Mouse (Mus musculus) hindbrain, postnatal 0 days (tissue): Measurements from ENCODE around the gene Ctso. TPM values are rescaled to one million over a fixed set of nuclear protein-coding genes. Genes with fewer than 3 reads are reported as not detected.

Experiments used
- ATAC-seq: fragments of 200-750 bp; cut with Nextera tagmentation; 2 replicates; pipeline ENCODE4 v1.8.0; 2017; ENCODE audit warnings: mild to moderate bottlenecking, moderate TSS enrichment, moderate library complexity
- DNase-seq: peaks from one replicate; pipeline ENCODE4 v3.0.0-alpha.2; 2015; ENCODE audit warnings: low spot score
- H3K27ac ChIP-seq: fragments of 300-500 bp; sonication (generic); 2 replicates; pipeline ENCODE4 v1.5.1; 2014; ENCODE audit warnings: mild to moderate bottlenecking
- H3K27me3 ChIP-seq: fragments of 300-500 bp; sonication (generic); 2 replicates; pipeline ENCODE4 v1.6.1; 2014; ENCODE audit warnings: low read length, mixed read lengths; ENCODE audit not compliant: insufficient read depth
- H3K36me3 ChIP-seq: fragments of 300-500 bp; sonication (generic); 2 replicates; pipeline ENCODE4 v1.6.1; 2014; ENCODE audit warnings: low read length, mixed read lengths; ENCODE audit not compliant: insufficient read depth
- H3K4me1 ChIP-seq: fragments of 300-500 bp; sonication (generic); 2 replicates; pipeline ENCODE4 v1.6.1; 2014; ENCODE audit warnings: antibody characterized with exemption, low read length, mixed read lengths; ENCODE audit not compliant: insufficient read depth
- H3K4me2 ChIP-seq: fragments of 300-500 bp; sonication (generic); 2 replicates; pipeline ENCODE4 v1.6.1; 2014; ENCODE audit warnings: low read depth, mild to moderate bottlenecking, low read length, moderate library complexity, mixed read lengths
- H3K4me3 ChIP-seq: fragments of 300-500 bp; sonication (generic); 2 replicates; pipeline ENCODE4 v1.5.1; 2014; ENCODE audit warnings: low read length
- H3K9ac ChIP-seq: fragments of 300-500 bp; sonication (generic); replicated peaks from 2 replicates; pipeline ENCODE4 v1.6.1; 2014; ENCODE audit warnings: mild to moderate bottlenecking, low read length, moderate library complexity, mixed read lengths
- H3K9me3 ChIP-seq: fragments of 300-500 bp; sonication (generic); 2 replicates; pipeline ENCODE4 v1.6.1; 2016; ENCODE audit warnings: low read length, mixed read lengths
- CTCF ChIP-seq: IDR thresholded peaks from 2 replicates; pipeline ENCODE4 v1.5.1; 2016; ENCODE audit warnings: antibody characterized with exemption, control low read depth, low read depth
- WGBS: fragments of 180-500 bp; shearing (Covaris S2); extraction: QIAGEN DNeasy Blood & Tissue Kit; methylation state at CpG from one replicate; pipeline ENCODE4 v1.1.7; 2014; 5-methylcytosine and 5-hydroxymethylcytosine counted together
- polyA plus RNA-seq: library from polyadenylated mRNA; unstranded; fragments of >200 nt; fragmentation: Nextera tagmentation; extraction: Ambion mirVana; gene quantifications from 2 replicates; pipeline ENCODE4 v1.2.1, GENCODE M21; 2015
- total RNA-seq: library from RNA; depleted of rRNA; stranded (reverse); fragments of >200 nt; gene quantifications from 2 replicates; pipeline ENCODE4 v1.2.3, GENCODE M21; 2014

The Ctso gene
- total and polyA plus RNA-seq, 2 experiments from 2014 or later = 15.4 to 23.6 TPM

DNA sequence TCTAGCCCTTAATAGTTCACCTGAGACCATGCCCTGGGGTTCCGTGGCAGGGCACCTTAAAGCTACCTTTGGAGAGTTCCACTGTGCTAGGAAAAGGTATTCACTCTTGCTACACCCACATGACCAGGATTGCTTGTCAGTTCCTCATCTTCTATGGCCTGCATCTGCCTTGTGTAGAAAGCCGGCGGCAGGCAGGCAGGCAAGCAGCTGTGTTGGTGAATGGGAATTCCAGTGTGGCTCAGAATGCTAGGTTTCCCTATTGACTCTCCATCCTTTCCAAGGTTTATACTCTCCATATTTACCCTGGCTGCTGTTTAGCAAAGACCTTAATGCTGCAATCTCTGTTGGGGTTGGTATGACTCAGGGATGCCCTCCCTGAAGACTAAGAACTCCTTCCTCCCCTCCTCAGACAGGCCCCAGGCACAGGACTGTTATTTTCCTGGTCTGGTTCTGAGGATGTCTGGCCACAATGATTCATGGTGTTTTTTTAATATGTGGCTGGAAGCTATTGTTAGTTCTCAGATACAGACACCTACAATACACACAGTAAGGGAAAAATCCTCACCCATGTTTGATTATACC, 15.0 kb upstream of the Ctso start:
- no peaks in the 10 kb centered on the region for H3K4me1 ChIP-seq
- TF ChIP-seq CTCF = no peak
- DNase-seq (no peak), ATAC-seq (no peak)
- H3K4me3 ChIP-seq = no peak overlapping the region
- WGBS = 74% methylated on average over 3 of the region's 3 CpGs
- H3K4me2 ChIP-seq = no peak overlapping the region
- H3K27ac ChIP-seq = peak overlapping the region; percentile 20; the same call in 1 of the 2 replicates
- no peaks in the 10 kb centered on the region for H3K36me3 ChIP-seq
- no peaks in the 10 kb centered on the region for H3K27me3 ChIP-seq
- H3K9me3 ChIP-seq = no peaks in the 10 kb centered on the region
- H3K9ac ChIP-seq = no peak overlapping the region

DNA sequence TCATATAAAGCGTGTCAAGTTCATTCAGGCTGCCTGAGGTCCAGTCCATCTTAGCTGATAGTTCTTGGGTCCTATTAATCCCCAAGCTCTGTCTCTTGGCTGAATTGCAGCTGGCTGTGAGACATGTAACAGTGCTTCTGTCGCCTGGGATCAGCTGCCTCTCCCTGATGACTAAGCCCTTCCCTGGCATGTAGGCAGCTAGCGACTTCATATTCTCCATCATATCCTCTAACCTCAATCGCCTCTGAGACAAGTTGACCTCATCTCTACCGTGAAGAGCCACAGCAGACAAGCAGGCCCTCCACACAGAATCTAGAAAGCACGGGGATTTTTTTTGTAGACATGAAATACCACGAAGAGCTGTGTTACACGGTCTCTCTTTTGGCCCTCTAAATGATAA, 14.2 kb upstream of the Ctso start:
- DNase-seq (no peak), ATAC-seq (no peak)
- Histone ChIP-seq H3K9me3 (no peaks in the 10 kb centered on the region), H3K4me2 (no peak overlapping the region), H3K4me3 (no peak overlapping the region), H3K27ac (no peak overlapping the region), H3K36me3 (no peaks in the 10 kb centered on the region), H3K27me3 (no peaks in the 10 kb centered on the region), H3K4me1 (no peaks in the 10 kb centered on the region), H3K9ac (no peak overlapping the region)
- WGBS = 76% methylated on average over 8 of the region's 8 CpGs
- no peak for TF ChIP-seq CTCF

DNA sequence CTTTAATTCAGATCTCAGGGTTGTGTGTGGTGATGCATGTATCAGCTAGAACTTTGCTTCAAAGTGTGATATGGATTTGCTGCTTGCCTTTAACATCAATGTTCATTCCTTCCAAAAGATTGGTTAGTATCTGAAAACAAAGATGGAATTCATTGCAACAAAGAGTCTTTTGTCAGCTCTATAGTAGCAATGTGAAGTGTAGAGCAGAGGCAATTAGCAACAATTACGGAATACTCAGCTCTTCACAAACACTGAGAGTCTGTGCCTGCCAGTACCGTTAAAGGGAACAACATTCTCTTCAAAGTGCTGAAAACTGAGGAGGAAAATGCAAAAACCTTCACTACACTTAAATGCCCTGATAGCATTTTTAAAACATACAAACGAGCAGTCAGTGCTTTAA, 12.7 kb upstream of the Ctso start:
- no peak for TF ChIP-seq CTCF
- Histone ChIP-seq H3K27me3 (no peaks in the 10 kb centered on the region), H3K4me2 (no peak overlapping the region), H3K4me3 (no peak overlapping the region), H3K9me3 (no peaks in the 10 kb centered on the region), H3K36me3 (no peaks in the 10 kb centered on the region), H3K9ac (no peak overlapping the region), H3K27ac (no peak overlapping the region), H3K4me1 (no peaks in the 10 kb centered on the region)
- no peak for DNase-seq
- WGBS = 44% methylated on average over 3 of the region's 3 CpGs
- no peak for ATAC-seq

DNA sequence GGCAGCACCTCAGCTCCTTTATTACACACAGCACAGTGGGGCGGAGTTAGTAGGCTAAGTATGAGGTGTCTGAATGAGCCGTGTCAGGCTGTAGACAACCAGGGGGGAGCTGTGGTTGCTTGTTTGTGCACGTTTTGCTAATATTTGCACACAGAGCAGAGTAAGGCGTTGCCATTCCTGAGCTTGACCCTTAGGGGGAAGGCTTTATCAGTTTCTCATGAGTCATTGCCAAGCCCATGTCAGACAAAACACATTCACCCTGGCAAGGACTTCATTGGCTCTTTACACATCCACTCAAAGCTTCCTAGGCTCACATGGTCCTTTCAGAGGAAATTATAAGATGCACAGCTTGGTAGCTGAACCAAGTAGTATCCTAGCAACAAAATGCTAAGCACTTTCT, 9.5 kb upstream of the Ctso start:
- DNase-seq = peak; percentile 63
- H3K36me3 ChIP-seq = no peaks in the 10 kb centered on the region
- 28% methylated on average over 4 of the region's 4 CpGs for WGBS
- H3K4me2 ChIP-seq = no peak overlapping the region
- no peak overlapping the region for H3K9ac ChIP-seq
- H3K9me3 ChIP-seq = no peaks in the 10 kb centered on the region
- no peak overlapping the region for H3K4me3 ChIP-seq
- H3K27me3 ChIP-seq = no peaks in the 10 kb centered on the region
- no peaks in the 10 kb centered on the region for H3K4me1 ChIP-seq
- peak; percentile 86 for ATAC-seq
- TF ChIP-seq CTCF = peak; percentile 29; the same call in 1 of the 2 replicates
- H3K27ac ChIP-seq = peak overlapping the region; percentile 12; the same call in 1 of the 2 replicates

GRCm38 (mm10) chr3:81924931-81925330, 7.5 kb upstream of the Ctso start:
- no peak overlapping the region for H3K27ac ChIP-seq
- no peaks in the 10 kb centered on the region for H3K9me3 ChIP-seq
- no peak overlapping the region for H3K9ac ChIP-seq
- no peaks in the 10 kb centered on the region for H3K4me1 ChIP-seq
- no peaks in the 10 kb centered on the region for H3K36me3 ChIP-seq
- ATAC-seq (no peak), DNase-seq (peak; percentile 90)
- TF ChIP-seq CTCF = peak; percentile 81
- no peak overlapping the region for H3K4me2 ChIP-seq
- 2% methylated on average over 1 of the region's 1 CpGs for WGBS
- no peak overlapping the region for H3K4me3 ChIP-seq
- no peaks in the 10 kb centered on the region for H3K27me3 ChIP-seq

DNA sequence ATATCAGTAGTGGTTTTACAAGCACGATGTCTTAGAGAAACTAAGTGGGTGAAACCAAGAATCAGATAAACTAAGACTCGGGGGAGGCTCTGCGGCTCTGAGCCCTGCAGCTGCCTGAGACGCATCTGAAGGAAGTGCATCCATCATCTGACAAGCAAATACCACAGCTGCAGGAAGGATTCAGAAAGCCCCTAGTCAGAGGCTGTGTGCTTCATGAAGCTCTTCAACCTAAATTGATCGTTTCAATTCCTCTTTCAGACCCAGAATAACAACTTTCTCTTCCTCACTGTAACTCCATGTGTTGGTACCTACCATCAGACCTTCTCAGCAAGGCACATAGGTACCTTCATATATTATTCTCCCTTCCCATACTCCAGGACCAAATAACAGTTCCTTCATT, 6.5 kb upstream of the Ctso start:
- WGBS = 54% methylated on average over 5 of the region's 5 CpGs
- Histone ChIP-seq H3K36me3 (no peaks in the 10 kb centered on the region), H3K27me3 (no peaks in the 10 kb centered on the region), H3K4me1 (no peaks in the 10 kb centered on the region), H3K4me3 (no peak overlapping the region), H3K27ac (no peak overlapping the region), H3K4me2 (no peak overlapping the region), H3K9me3 (no peaks in the 10 kb centered on the region), H3K9ac (no peak overlapping the region)
- ATAC-seq (no peak), DNase-seq (no peak)
- TF ChIP-seq CTCF = no peak

GRCm38 (mm10) chr3:81926764-81927325, 5.6 kb upstream of the Ctso start:
- Histone ChIP-seq H3K4me1 (no peaks in the 10 kb centered on the region), H3K4me2 (no peak overlapping the region), H3K9me3 (no peaks in the 10 kb centered on the region), H3K4me3 (no peak overlapping the region), H3K9ac (no peak overlapping the region), H3K36me3 (no peaks in the 10 kb centered on the region), H3K27ac (no peak overlapping the region), H3K27me3 (no peaks in the 10 kb centered on the region)
- no peak for TF ChIP-seq CTCF
- no peak for ATAC-seq
- WGBS = 43% methylated on average over 9 of the region's 9 CpGs
- DNase-seq = peak; percentile 37
